Mouse (Mus musculus) myocyte (in vitro differentiated cells): ENCODE results near the gene Cabcoco1.

Experiments
- MAX ChIP-seq: IDR thresholded peaks from one replicate; pipeline ENCODE4 v1.6.1; 2011; ENCODE audit warnings: low read depth, mild to moderate bottlenecking, control low read depth
- MYOG ChIP-seq, 3 experiments: IDR thresholded peaks; one replicate each; pipeline ENCODE4 v1.6.1; 2011; ENCODE audit warnings: control low read depth in 2 of 3, low read depth in 2 of 3, mild to moderate bottlenecking in 2 of 3; ENCODE audit not compliant: insufficient read length in 2 of 3, control insufficient read depth in 1 of 3, insufficient read depth in 1 of 3
- POLR2A ChIP-seq: IDR thresholded peaks from one replicate; pipeline ENCODE4 v1.6.1; 2011; ENCODE audit warnings: low read depth, mild to moderate bottlenecking, control low read depth, moderate library complexity; ENCODE audit not compliant: insufficient read length
- TCF12 ChIP-seq: IDR thresholded peaks from one replicate; pipeline ENCODE4 v1.6.1; 2011; ENCODE audit warnings: mild to moderate bottlenecking, control low read depth; ENCODE audit not compliant: poor library complexity, insufficient read depth, severe bottlenecking
- TCF3 ChIP-seq: IDR thresholded peaks from one replicate; pipeline ENCODE4 v1.6.1; 2011; ENCODE audit warnings: low read depth, control low read depth; ENCODE audit not compliant: insufficient read length
- USF1 ChIP-seq: IDR thresholded peaks from one replicate; pipeline ENCODE4 v1.6.1; 2011; ENCODE audit warnings: low read depth, mild to moderate bottlenecking, control low read depth, moderate library complexity

GRCm38 (mm10) chr10:68441931-68442662, 99.6 kb downstream of the Cabcoco1 start:
- TF ChIP-seq POLR2A (no peak), MYOG (IDR thresholded peaks at IDR 0.05; ENCODE audit: control insufficient read depth in 1 of 3, insufficient read depth in 1 of 3, insufficient read length in 2 of 3, low read depth in 2 of 3) (no peak), TCF12 (no peak), TCF3 (no peak), MAX (no peak), USF1 (no peak)
